Mouse (Mus musculus): ENCODE measurements around the gene Prkg1. TPM values are rescaled to one million over a fixed set of nuclear protein-coding genes. Genes with fewer than 3 reads are reported as not detected.

Prkg1 gene
- polyA plus RNA-seq, 2 experiments, result 7.1 to 9.6 TPM

- Histone ChIP-seq H3K9me3 (ENCODE audit: control insufficient read depth, low read length) (no peaks in the 10 kb centered on the region), H3K4me1 (ENCODE audit: control insufficient read depth, insufficient read depth, low read length) (peaks cover 8% of the 10 kb centered on the region), H3K9ac (ENCODE audit: low read depth, low read length, severe bottlenecking) (no peak overlapping the region), H3K4me3 (replicated peaks; ENCODE audit: low read length) (no peak overlapping the region), H3K27ac (replicated peaks; ENCODE audit: low read depth, low read length) (no peak overlapping the region), H3K27me3 (ENCODE audit: control insufficient read depth, insufficient read depth, low read length) (no peaks in the 10 kb centered on the region), H3K4me2 (replicated peaks; ENCODE audit: low read depth, low read length, severe bottlenecking) (0 out of 2 replicates have a peak overlapping the region, but pooled peaks have one; percentile 19), H3K36me3 (ENCODE audit: control insufficient read depth, insufficient read depth, low read length) (no peaks in the 10 kb centered on the region)
- TF ChIP-seq POLR2A (IDR thresholded peaks at IDR 0.05; ENCODE audit: borderline replicate concordance, extremely low read depth, insufficient read depth, insufficient read length), result no peak
- no peak for DNase-seq (ENCODE audit: low spot score)
- no peak for ATAC-seq (ENCODE audit: low FRiP score, low read depth)
- WGBS, result 14% methylated on average over 5 of the region's 5 CpGs
These were observed 434.9 kb downstream of the Prkg1 start for GRCm38 (mm10) chr19:31329893-31330292.

- H3K4me3 ChIP-seq (replicated peaks; ENCODE audit: low read length), result no peak overlapping the region
- no peak for TF ChIP-seq POLR2A (IDR thresholded peaks at IDR 0.05; ENCODE audit: borderline replicate concordance, extremely low read depth, insufficient read depth, insufficient read length)
- 84% methylated on average over 3 of the region's 3 CpGs for WGBS
- H3K9me3 ChIP-seq (ENCODE audit: control insufficient read depth, low read length), result no peaks in the 10 kb centered on the region
- H3K9ac ChIP-seq (ENCODE audit: low read depth, low read length, severe bottlenecking), result no peak overlapping the region
- H3K4me1 ChIP-seq (ENCODE audit: control insufficient read depth, insufficient read depth, low read length), result no peaks in the 10 kb centered on the region
- DNase-seq (ENCODE audit: low spot score), result no peak
- no peaks in the 10 kb centered on the region for H3K27me3 ChIP-seq (ENCODE audit: control insufficient read depth, insufficient read depth, low read length)
- no peak overlapping the region for H3K27ac ChIP-seq (replicated peaks; ENCODE audit: low read depth, low read length)
- no peak overlapping the region for H3K4me2 ChIP-seq (replicated peaks; ENCODE audit: low read depth, low read length, severe bottlenecking)
- ATAC-seq (ENCODE audit: low FRiP score, low read depth), result no peak
- no peaks in the 10 kb centered on the region for H3K36me3 ChIP-seq (ENCODE audit: control insufficient read depth, insufficient read depth, low read length)
These were observed 460.1 kb downstream of the Prkg1 start for GRCm38 (mm10) chr19:31304760-31305159.

- Histone ChIP-seq H3K4me2 (replicated peaks; ENCODE audit: low read depth, low read length, severe bottlenecking) (no peak overlapping the region), H3K27me3 (ENCODE audit: control insufficient read depth, insufficient read depth, low read length) (no peaks in the 10 kb centered on the region), H3K27ac (replicated peaks; ENCODE audit: low read depth, low read length) (no peak overlapping the region), H3K4me1 (ENCODE audit: control insufficient read depth, insufficient read depth, low read length) (no peaks in the 10 kb centered on the region), H3K36me3 (ENCODE audit: control insufficient read depth, insufficient read depth, low read length) (no peaks in the 10 kb centered on the region), H3K9me3 (ENCODE audit: control insufficient read depth, low read length) (no peaks in the 10 kb centered on the region), H3K9ac (ENCODE audit: low read depth, low read length, severe bottlenecking) (no peak overlapping the region), H3K4me3 (replicated peaks; ENCODE audit: low read length) (no peak overlapping the region)
- 77% methylated on average over 2 of the region's 2 CpGs for WGBS
- DNase-seq (ENCODE audit: low spot score) (no peak), ATAC-seq (ENCODE audit: low FRiP score, low read depth) (no peak)
- no peak for TF ChIP-seq POLR2A (IDR thresholded peaks at IDR 0.05; ENCODE audit: borderline replicate concordance, extremely low read depth, insufficient read depth, insufficient read length)
These were observed 473.6 kb downstream of the Prkg1 start for GRCm38 (mm10) chr19:31291231-31291630.

- DNase-seq (ENCODE audit: low spot score), result no peak
- no peaks in the 10 kb centered on the region for H3K9me3 ChIP-seq (ENCODE audit: control insufficient read depth, low read length)
- ATAC-seq (ENCODE audit: low FRiP score, low read depth), result no peak
- WGBS, result 18% methylated on average over 3 of the region's 3 CpGs
- no peak overlapping the region for H3K27ac ChIP-seq (replicated peaks; ENCODE audit: low read depth, low read length)
- no peaks in the 10 kb centered on the region for H3K4me1 ChIP-seq (ENCODE audit: control insufficient read depth, insufficient read depth, low read length)
- H3K27me3 ChIP-seq (ENCODE audit: control insufficient read depth, insufficient read depth, low read length), result no peaks in the 10 kb centered on the region
- no peak for TF ChIP-seq POLR2A (IDR thresholded peaks at IDR 0.05; ENCODE audit: borderline replicate concordance, extremely low read depth, insufficient read depth, insufficient read length)
- H3K9ac ChIP-seq (ENCODE audit: low read depth, low read length, severe bottlenecking), result no peak overlapping the region
- H3K36me3 ChIP-seq (ENCODE audit: control insufficient read depth, insufficient read depth, low read length), result no peaks in the 10 kb centered on the region
- no peak overlapping the region for H3K4me3 ChIP-seq (replicated peaks; ENCODE audit: low read length)
- no peak overlapping the region for H3K4me2 ChIP-seq (replicated peaks; ENCODE audit: low read depth, low read length, severe bottlenecking)
These were observed 480.3 kb downstream of the Prkg1 start for GRCm38 (mm10) chr19:31284581-31284980.

- Histone ChIP-seq H3K9ac (ENCODE audit: low read depth, low read length, severe bottlenecking) (no peak overlapping the region), H3K27me3 (ENCODE audit: control insufficient read depth, insufficient read depth, low read length) (no peaks in the 10 kb centered on the region), H3K27ac (replicated peaks; ENCODE audit: low read depth, low read length) (no peak overlapping the region), H3K4me2 (replicated peaks; ENCODE audit: low read depth, low read length, severe bottlenecking) (no peak overlapping the region), H3K4me1 (ENCODE audit: control insufficient read depth, insufficient read depth, low read length) (no peaks in the 10 kb centered on the region), H3K4me3 (replicated peaks; ENCODE audit: low read length) (no peak overlapping the region), H3K36me3 (ENCODE audit: control insufficient read depth, insufficient read depth, low read length) (no peaks in the 10 kb centered on the region), H3K9me3 (ENCODE audit: control insufficient read depth, low read length) (no peaks in the 10 kb centered on the region)
- no peak for DNase-seq (ENCODE audit: low spot score)
- WGBS, result 80% methylated on average over 7 of the region's 7 CpGs
- ATAC-seq (ENCODE audit: low FRiP score, low read depth), result no peak
- no peak for TF ChIP-seq POLR2A (IDR thresholded peaks at IDR 0.05; ENCODE audit: borderline replicate concordance, extremely low read depth, insufficient read depth, insufficient read length)
These were observed 480.7 kb downstream of the Prkg1 start for GRCm38 (mm10) chr19:31284126-31284525.

- H3K27me3 ChIP-seq (ENCODE audit: control insufficient read depth, insufficient read depth, low read length), result no peaks in the 10 kb centered on the region
- no peak overlapping the region for H3K27ac ChIP-seq (replicated peaks; ENCODE audit: low read depth, low read length)
- no peaks in the 10 kb centered on the region for H3K9me3 ChIP-seq (ENCODE audit: control insufficient read depth, low read length)
- H3K9ac ChIP-seq (ENCODE audit: low read depth, low read length, severe bottlenecking), result no peak overlapping the region
- WGBS, result 74% methylated on average over 2 of the region's 2 CpGs
- ATAC-seq (ENCODE audit: low FRiP score, low read depth) (no peak), DNase-seq (ENCODE audit: low spot score) (no peak)
- H3K4me3 ChIP-seq (replicated peaks; ENCODE audit: low read length), result no peak overlapping the region
- no peaks in the 10 kb centered on the region for H3K4me1 ChIP-seq (ENCODE audit: control insufficient read depth, insufficient read depth, low read length)
- H3K36me3 ChIP-seq (ENCODE audit: control insufficient read depth, insufficient read depth, low read length), result no peaks in the 10 kb centered on the region
- no peak overlapping the region for H3K4me2 ChIP-seq (replicated peaks; ENCODE audit: low read depth, low read length, severe bottlenecking)
- TF ChIP-seq POLR2A (IDR thresholded peaks at IDR 0.05; ENCODE audit: borderline replicate concordance, extremely low read depth, insufficient read depth, insufficient read length), result no peak
These were observed 481.2 kb downstream of the Prkg1 start for GRCm38 (mm10) chr19:31283617-31284016.
